Mouse (Mus musculus) limb, embryonic 15.5 days (tissue): ENCODE measurements around the gene Rusc2. TPM values are rescaled to one million over a fixed set of nuclear protein-coding genes. Genes with fewer than 3 reads are reported as not detected.

Experiments
- ATAC-seq: fragments of 200-750 bp; cut with Nextera tagmentation; 2 replicates; pipeline ENCODE4 v1.8.0; 2017; ENCODE audit warnings: low read depth, moderate TSS enrichment; ENCODE audit not compliant: insufficient number of reproducible peaks, low FRiP score, low TSS enrichment
- H3K27ac ChIP-seq: fragments of 300-500 bp; sonication (generic); 2 replicates; pipeline ENCODE4 v1.5.1; 2015; ENCODE audit warnings: moderate library complexity, mild to moderate bottlenecking, inconsistent platforms
- H3K27me3 ChIP-seq: fragments of 300-500 bp; sonication (generic); 2 replicates; pipeline ENCODE4 v1.6.1; 2015; ENCODE audit warnings: inconsistent platforms
- H3K36me3 ChIP-seq: fragments of 300-500 bp; sonication (generic); 2 replicates; pipeline ENCODE4 v1.6.1; 2015; ENCODE audit warnings: inconsistent platforms
- H3K4me1 ChIP-seq: fragments of 300-500 bp; sonication (generic); 2 replicates; pipeline ENCODE4 v1.6.1; 2015; ENCODE audit warnings: inconsistent platforms
- H3K4me2 ChIP-seq: fragments of 300-500 bp; sonication (generic); 2 replicates; pipeline ENCODE4 v1.6.1; 2015; ENCODE audit warnings: mild to moderate bottlenecking, inconsistent platforms
- H3K4me3 ChIP-seq: fragments of 300-500 bp; sonication (generic); 2 replicates; pipeline ENCODE4 v1.5.1; 2015; ENCODE audit warnings: mild to moderate bottlenecking, inconsistent platforms
- H3K9ac ChIP-seq: fragments of 300-500 bp; sonication (generic); 2 replicates; pipeline ENCODE4 v1.6.1; 2015; ENCODE audit warnings: inconsistent platforms
- H3K9me3 ChIP-seq: fragments of 300-500 bp; sonication (generic); 2 replicates; pipeline ENCODE4 v1.6.1; 2016; ENCODE audit warnings: inconsistent platforms
- WGBS: fragments of 180-500 bp; shearing (Covaris S2); methylation state at CpG from one replicate; pipeline ENCODE4 v1.1.7; 2015; 5-methylcytosine and 5-hydroxymethylcytosine counted together
- polyA plus RNA-seq: library from polyadenylated mRNA; unstranded; fragments of >200 nt; fragmentation: Nextera tagmentation; extraction: Ambion mirVana; gene quantifications from 2 replicates; pipeline ENCODE4 v1.2.1, GENCODE M21; 2015

Gene Rusc2
- polyA plus RNA-seq, 1 experiment from 2014 or later = 13.9 TPM

DNA sequence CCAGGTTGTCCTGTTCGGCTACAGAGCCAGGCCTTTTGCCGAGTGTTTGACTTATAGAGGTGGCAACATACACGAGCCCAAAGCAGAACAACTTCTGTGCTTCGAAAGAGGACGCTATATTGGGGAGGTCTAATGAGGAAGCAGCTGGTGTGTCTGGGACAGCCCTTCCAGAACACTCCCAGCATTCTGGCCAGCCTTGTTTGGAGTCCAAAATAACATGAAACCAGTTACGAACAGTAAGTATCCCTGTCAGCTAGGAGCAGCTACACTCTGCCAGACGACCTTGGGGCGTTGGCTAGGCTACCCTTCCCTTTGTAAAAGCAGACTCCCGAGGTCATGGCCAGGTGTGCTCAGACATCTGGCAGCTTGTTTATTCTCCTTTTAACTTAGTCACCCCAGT lies 20.4 kb downstream of the Rusc2 start:
- H3K4me3 ChIP-seq = no peak overlapping the region
- no peaks in the 10 kb centered on the region for H3K36me3 ChIP-seq
- H3K9ac ChIP-seq = no peak overlapping the region
- no peak overlapping the region for H3K4me2 ChIP-seq
- no peaks in the 10 kb centered on the region for H3K27me3 ChIP-seq
- H3K9me3 ChIP-seq = no peaks in the 10 kb centered on the region
- peaks cover 66% of the 10 kb centered on the region for H3K4me1 ChIP-seq
- ATAC-seq = no peak
- 0 out of 2 replicates have a peak overlapping the region, but pooled peaks have one; percentile 33 for H3K27ac ChIP-seq
- WGBS = 53% methylated on average over 9 of the region's 9 CpGs

- Histone ChIP-seq H3K4me2 (no peak overlapping the region), H3K36me3 (0 out of 2 replicates have a peak, but pooled peaks cover 2% of the 10 kb centered on the region), H3K9ac (no peak overlapping the region), H3K27me3 (no peaks in the 10 kb centered on the region), H3K4me3 (no peak overlapping the region), H3K27ac (no peak overlapping the region), H3K4me1 (peaks cover 59% of the 10 kb centered on the region), H3K9me3 (no peaks in the 10 kb centered on the region)
- no peak for ATAC-seq
- WGBS = 94% methylated on average over 10 of the region's 10 CpGs
These were observed 22.9 kb downstream of the Rusc2 start for GRCm38 (mm10) chr4:43404697-43405096.

DNA sequence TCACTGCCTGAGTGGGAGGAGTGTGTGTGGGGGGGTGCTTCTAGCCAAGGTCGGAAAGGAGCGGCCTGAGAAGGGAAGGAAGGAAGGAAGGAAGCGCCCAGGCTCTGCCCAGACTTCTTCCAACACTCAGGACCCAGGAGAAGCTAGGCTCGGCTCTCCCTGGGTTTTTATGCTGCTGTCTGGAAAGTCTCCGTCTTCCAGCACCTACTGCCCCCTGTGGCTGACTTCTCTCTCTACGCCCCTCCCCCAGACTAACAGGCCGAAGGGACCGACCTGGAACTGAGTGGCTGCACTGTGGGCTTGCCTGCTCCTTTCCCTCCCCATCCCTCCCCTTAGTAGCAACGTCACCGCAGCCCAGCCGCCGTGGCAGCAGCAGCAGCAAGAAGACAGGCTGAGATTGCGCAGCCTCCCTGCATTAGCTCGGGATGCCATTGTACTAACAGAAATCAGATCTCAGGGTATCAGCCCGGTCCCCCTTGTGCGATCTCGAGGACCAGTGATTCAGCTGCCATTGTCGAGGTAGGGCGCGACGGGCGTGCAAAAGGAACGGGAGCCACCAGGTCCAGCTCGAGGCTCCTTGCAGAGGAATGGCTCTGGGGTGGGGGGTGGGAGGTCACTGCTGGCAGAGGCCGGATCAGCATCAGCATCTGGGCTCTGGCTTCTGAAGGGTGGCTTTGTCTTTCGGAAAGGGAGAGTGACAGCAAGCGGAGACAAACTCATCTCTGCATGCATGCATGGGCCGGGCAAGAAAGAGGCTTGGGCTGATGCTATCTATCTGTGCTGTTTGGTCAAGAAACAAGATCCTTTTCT lies 24.6 kb downstream of the Rusc2 start:
- peaks cover 42% of the 10 kb centered on the region for H3K4me1 ChIP-seq
- no peaks in the 10 kb centered on the region for H3K27me3 ChIP-seq
- peaks cover 4% of the 10 kb centered on the region; the same call in 1 of the 2 replicates for H3K36me3 ChIP-seq
- peak overlapping the region; percentile 89 for H3K27ac ChIP-seq
- H3K9ac ChIP-seq = peak overlapping the region; percentile 52
- peak; percentile 92 for ATAC-seq
- H3K9me3 ChIP-seq = no peaks in the 10 kb centered on the region
- WGBS = 3% methylated on average over 28 of the region's 28 CpGs
- H3K4me3 ChIP-seq = peak overlapping the region; percentile 55
- H3K4me2 ChIP-seq = peak overlapping the region; percentile 63

DNA sequence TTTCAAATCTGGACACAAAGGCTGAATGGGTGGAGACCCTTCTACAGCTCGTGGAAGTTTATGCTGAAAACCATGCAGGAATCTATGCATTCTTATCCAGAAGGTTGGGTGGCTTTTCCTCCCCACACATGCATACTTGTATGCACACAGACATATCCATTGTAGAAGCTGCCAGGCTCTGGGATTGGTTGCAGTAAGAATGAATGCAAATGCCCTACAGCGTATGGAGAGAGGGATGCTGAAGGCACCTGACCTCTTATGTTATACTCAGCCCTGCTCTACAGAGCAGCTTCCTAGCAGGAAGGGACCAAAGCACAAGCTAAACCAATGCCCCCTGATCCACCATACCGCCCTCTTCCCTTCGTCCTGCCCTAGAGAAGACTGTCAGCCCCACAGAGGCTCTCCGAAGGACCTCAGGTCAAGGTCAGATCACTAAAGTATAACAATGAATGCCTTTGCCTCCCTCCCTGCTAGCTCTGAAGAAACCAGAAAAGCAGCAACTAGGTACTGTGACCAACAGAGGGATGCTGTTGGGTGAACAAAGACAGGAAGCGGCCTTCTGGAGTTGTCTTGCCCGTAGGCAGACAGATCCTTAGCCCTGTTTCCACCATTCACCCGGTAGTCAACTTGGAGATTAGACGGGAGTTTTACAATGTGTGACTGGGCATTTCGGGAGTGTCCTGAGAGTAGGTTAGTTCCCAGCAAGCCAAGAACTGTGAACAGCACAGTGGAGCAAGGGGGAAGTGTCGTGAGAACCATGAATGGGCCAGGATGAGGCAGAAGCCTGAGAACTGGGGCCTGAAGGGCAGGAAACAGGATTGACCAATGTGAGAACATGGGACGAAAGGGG lies 25.5 kb downstream of the Rusc2 start:
- Histone ChIP-seq H3K4me2 (peak overlapping the region; percentile 63), H3K4me3 (peak overlapping the region; percentile 55), H3K27ac (peak overlapping the region; percentile 89), H3K27me3 (no peaks in the 10 kb centered on the region), H3K9me3 (no peaks in the 10 kb centered on the region), H3K4me1 (peaks cover 33% of the 10 kb centered on the region), H3K9ac (peak overlapping the region; percentile 52), H3K36me3 (peaks cover 8% of the 10 kb centered on the region; the same call in 1 of the 2 replicates)
- ATAC-seq = no peak
- 69% methylated on average over 12 of the region's 12 CpGs for WGBS

- Histone ChIP-seq H3K36me3 (peaks cover 43% of the 10 kb centered on the region), H3K4me3 (no peak overlapping the region), H3K27ac (no peak overlapping the region), H3K4me2 (no peak overlapping the region), H3K9ac (no peak overlapping the region), H3K27me3 (no peaks in the 10 kb centered on the region), H3K9me3 (no peaks in the 10 kb centered on the region), H3K4me1 (0 out of 2 replicates have a peak, but pooled peaks cover 3% of the 10 kb centered on the region)
- 91% methylated on average over 14 of the region's 14 CpGs for WGBS
- ATAC-seq = no peak
These were observed 33.0 kb downstream of the Rusc2 start for GRCm38 (mm10) chr4:43414761-43415160.

- H3K4me1 ChIP-seq = 0 out of 2 replicates have a peak, but pooled peaks cover 7% of the 10 kb centered on the region
- H3K27me3 ChIP-seq = no peaks in the 10 kb centered on the region
- WGBS = 90% methylated on average over 29 of the region's 29 CpGs
- H3K4me2 ChIP-seq = no peak overlapping the region
- no peak overlapping the region for H3K4me3 ChIP-seq
- H3K9ac ChIP-seq = no peak overlapping the region
- ATAC-seq = no peak
- peaks cover 43% of the 10 kb centered on the region for H3K36me3 ChIP-seq
- no peaks in the 10 kb centered on the region for H3K9me3 ChIP-seq
- no peak overlapping the region for H3K27ac ChIP-seq
These were observed 33.7 kb downstream of the Rusc2 start for GRCm38 (mm10) chr4:43415221-43416070.

DNA sequence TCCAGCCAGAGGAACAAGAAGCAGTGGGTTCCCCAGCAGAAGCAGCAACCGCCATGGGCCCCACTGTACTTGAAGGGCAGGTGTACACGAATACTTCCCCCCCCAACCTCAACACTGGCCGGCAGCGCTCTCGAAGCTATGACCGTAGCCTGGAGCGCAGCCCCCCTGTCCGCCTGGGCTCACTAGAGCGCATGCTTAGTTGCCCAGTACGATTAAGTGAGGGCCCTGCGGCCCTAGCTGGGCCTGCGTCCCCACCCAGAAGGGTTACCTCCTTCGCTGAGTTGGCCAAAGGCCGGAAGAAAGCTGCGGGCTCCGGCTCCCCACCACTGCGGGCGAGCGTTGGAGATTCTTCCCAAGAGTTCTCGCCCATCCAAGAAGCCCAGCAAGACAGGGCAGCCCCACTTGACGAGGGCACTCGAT lies 34.3 kb downstream of the Rusc2 start:
- ATAC-seq = no peak
- H3K4me3 ChIP-seq = no peak overlapping the region
- 0 out of 2 replicates have a peak, but pooled peaks cover 7% of the 10 kb centered on the region for H3K4me1 ChIP-seq
- H3K9ac ChIP-seq = no peak overlapping the region
- H3K9me3 ChIP-seq = no peaks in the 10 kb centered on the region
- H3K4me2 ChIP-seq = no peak overlapping the region
- H3K27ac ChIP-seq = no peak overlapping the region
- peaks cover 45% of the 10 kb centered on the region for H3K36me3 ChIP-seq
- WGBS = 91% methylated on average over 22 of the region's 22 CpGs
- H3K27me3 ChIP-seq = no peaks in the 10 kb centered on the region

- H3K4me2 ChIP-seq = no peak overlapping the region
- H3K9me3 ChIP-seq = no peaks in the 10 kb centered on the region
- no peak overlapping the region for H3K27ac ChIP-seq
- H3K4me3 ChIP-seq = no peak overlapping the region
- H3K36me3 ChIP-seq = peaks cover 53% of the 10 kb centered on the region
- no peaks in the 10 kb centered on the region for H3K27me3 ChIP-seq
- no peak overlapping the region for H3K9ac ChIP-seq
- H3K4me1 ChIP-seq = 0 out of 2 replicates have a peak, but pooled peaks cover 7% of the 10 kb centered on the region
- 80% methylated on average over 16 of the region's 16 CpGs for WGBS
- no peak for ATAC-seq
These were observed 35.7 kb downstream of the Rusc2 start for GRCm38 (mm10) chr4:43417269-43418062.

DNA sequence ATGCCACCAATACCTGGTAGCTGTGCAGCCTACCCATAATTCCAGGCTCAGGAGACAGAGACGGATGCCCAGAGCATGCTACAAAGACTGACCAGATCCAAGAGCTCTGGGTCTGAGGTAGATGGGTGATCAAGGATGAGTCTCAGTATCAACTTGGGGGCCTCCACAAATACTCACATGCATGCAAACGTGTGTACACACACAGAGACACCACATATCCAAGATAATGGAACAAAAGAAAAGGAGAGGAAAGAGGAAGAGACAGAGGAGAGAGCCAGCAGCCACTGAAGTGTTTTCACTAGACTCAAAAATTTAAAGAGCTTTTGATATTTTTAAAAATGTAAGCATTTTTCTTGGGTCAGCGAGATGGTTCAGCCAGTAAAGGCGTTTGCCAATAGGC lies 36.7 kb downstream of the Rusc2 start:
- Histone ChIP-seq H3K36me3 (peaks cover 62% of the 10 kb centered on the region), H3K4me2 (no peak overlapping the region), H3K27ac (no peak overlapping the region), H3K27me3 (peaks cover 3% of the 10 kb centered on the region; the same call in 1 of the 2 replicates), H3K9me3 (no peaks in the 10 kb centered on the region), H3K4me1 (0 out of 2 replicates have a peak, but pooled peaks cover 7% of the 10 kb centered on the region), H3K9ac (no peak overlapping the region), H3K4me3 (no peak overlapping the region)
- no peak for ATAC-seq
- WGBS = 69% methylated on average over 4 of the region's 4 CpGs

DNA sequence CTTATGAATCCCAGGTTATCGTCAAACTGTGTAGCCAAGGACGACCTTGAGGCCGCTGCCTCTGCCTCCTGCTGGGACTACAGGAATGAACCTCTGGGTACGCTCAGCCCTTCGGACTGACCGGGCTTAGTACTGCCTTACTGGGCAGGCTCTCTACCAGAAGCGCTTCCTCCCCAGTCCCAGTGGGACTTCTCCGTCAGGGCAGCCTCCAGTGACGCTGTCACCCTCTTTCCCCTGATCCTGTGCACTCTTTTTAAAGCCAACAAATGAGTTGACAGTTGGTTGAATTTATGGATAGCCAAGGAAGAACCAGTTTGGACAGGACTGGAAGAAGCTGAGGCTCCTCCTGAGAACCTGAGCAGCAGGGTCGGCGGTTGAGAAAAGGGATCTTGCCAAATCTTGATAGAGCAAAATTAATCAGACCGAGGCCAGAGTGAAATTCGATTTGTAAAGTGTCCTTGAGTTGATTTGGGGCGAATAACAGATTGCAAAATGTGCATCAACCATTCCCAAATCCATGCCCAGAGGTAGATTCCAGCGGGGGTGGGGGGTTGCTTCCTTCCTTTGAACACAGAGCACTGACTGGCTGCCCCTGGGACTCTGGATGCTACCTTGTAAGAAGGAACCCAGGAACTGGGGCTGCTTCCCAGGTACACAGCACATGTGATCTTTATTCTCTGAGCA lies 37.3 kb downstream of the Rusc2 start:
- H3K4me2 ChIP-seq = no peak overlapping the region
- no peak overlapping the region for H3K27ac ChIP-seq
- 51% methylated on average over 15 of the region's 15 CpGs for WGBS
- peaks cover 69% of the 10 kb centered on the region for H3K36me3 ChIP-seq
- no peaks in the 10 kb centered on the region for H3K9me3 ChIP-seq
- no peak for ATAC-seq
- peaks cover 10% of the 10 kb centered on the region for H3K27me3 ChIP-seq
- H3K4me1 ChIP-seq = 0 out of 2 replicates have a peak, but pooled peaks cover 7% of the 10 kb centered on the region
- no peak overlapping the region for H3K9ac ChIP-seq
- no peak overlapping the region for H3K4me3 ChIP-seq
